Mouse (Mus musculus): ENCODE results near the gene Gm49383. TPM values are rescaled to one million over a fixed set of nuclear protein-coding genes. Genes with fewer than 3 reads are reported as not detected.

Gene Gm49383
- polyA plus RNA-seq, 1 experiment from 2014 or later = 10.2 TPM

DNA sequence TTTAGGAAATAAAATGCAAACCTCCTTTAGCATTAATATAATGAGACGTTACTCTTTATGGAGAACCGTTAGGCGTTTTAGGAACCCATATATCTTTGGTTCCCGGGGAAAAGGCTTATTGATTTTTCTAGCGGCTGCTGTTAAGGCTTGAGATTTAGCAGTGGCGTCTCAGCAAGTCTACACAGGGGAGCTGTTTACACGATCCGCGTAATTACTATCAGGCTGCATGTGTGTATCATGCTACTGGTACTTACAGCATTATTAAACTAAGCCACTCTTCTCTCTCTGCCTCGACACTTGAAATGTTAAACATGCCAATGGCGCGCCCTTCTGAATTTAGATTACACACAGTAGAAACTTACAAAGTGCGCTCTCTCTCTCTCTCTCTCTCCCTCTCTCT lies 46.9 kb downstream of the Gm49383 start:
- H3K9ac ChIP-seq (replicated peaks) = no peak overlapping the region
- DNase-seq (no peak), ATAC-seq (no peak)
- TF ChIP-seq EP300 (IDR thresholded peaks at IDR 0.05; ENCODE audit: low read depth) (no peak), CTCF (IDR thresholded peaks at IDR 0.05; ENCODE audit: low read depth) (no peak)
- H3K27me3 ChIP-seq (ENCODE audit: insufficient read depth, low read length) = no peaks in the 10 kb centered on the region
- H3K4me3 ChIP-seq (ENCODE audit: low read depth, low read length) = no peak overlapping the region
- no peaks in the 10 kb centered on the region for H3K36me3 ChIP-seq (replicated peaks; ENCODE audit: insufficient read depth, low read length)
- H3K4me1 ChIP-seq (ENCODE audit: insufficient read depth) = no peaks in the 10 kb centered on the region
- no peaks in the 10 kb centered on the region for H3K9me3 ChIP-seq (ENCODE audit: low read length)
- no peak overlapping the region for H3K27ac ChIP-seq (ENCODE audit: low read depth)
- H3K4me2 ChIP-seq (ENCODE audit: low read depth, low read length) = peak overlapping the region; percentile 49
- 70% methylated on average over 13 of the region's 13 CpGs for WGBS (ENCODE audit: insufficient replicate concordance)

DNA sequence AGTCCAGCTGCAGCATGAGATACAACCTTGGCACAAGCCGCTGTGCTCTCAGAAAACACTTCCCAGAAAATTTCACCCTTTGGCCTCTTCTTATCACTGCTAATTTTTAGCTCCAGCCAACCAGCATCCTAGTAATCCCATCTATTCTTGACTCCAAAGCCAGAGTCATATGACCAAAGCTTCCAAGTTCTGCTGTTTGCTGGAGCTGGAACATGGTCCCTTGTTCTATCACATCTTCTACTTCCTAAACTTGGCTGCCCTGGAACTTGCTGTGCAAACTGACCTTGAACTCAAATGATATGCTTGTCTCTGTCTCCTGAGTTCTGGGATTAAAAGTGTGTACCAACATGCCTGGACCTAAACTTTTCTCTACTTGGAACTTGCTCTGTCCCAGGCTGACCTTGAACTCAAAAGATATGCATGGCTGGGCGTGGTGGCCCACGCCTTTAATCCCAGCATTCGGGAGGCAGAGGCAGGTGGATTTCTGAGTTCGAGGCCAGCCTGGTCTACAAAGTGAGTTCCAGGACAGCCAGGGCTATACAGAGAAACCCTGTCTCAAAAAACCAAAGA lies 49.7 kb downstream of the Gm49383 start:
- Histone ChIP-seq H3K9me3 (ENCODE audit: low read length) (no peaks in the 10 kb centered on the region), H3K4me2 (ENCODE audit: low read depth, low read length) (no peak overlapping the region), H3K9ac (replicated peaks) (no peak overlapping the region), H3K36me3 (replicated peaks; ENCODE audit: insufficient read depth, low read length) (no peaks in the 10 kb centered on the region), H3K4me3 (ENCODE audit: low read depth, low read length) (no peak overlapping the region), H3K27ac (ENCODE audit: low read depth) (no peak overlapping the region), H3K27me3 (ENCODE audit: insufficient read depth, low read length) (no peaks in the 10 kb centered on the region), H3K4me1 (ENCODE audit: insufficient read depth) (no peaks in the 10 kb centered on the region)
- WGBS (ENCODE audit: insufficient replicate concordance) = 75% methylated on average over 5 of the region's 5 CpGs
- no peak for ATAC-seq
- no peak for TF ChIP-seq CTCF (IDR thresholded peaks at IDR 0.05; ENCODE audit: low read depth)
- no peak for TF ChIP-seq EP300 (IDR thresholded peaks at IDR 0.05; ENCODE audit: low read depth)
- no peak for DNase-seq

DNA sequence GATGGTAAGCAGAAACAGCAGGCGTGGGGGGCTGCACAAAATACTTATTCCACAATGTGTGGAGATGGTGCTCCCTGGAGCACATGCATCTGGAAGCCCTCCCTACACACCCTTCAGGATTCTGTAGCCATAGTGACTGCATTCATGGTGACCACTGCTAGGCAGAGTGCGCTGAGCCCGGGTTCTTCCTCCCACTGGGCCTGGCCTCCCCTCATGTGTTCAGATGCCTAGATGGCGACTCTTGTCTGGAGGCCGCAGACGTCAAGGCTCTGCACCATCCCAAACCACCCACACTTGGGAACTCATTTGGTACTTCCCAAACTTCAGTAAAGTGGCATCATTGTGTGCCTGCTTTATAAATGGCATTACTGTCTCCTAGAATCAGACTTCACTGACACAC lies 53.4 kb downstream of the Gm49383 start:
- no peaks in the 10 kb centered on the region for H3K27me3 ChIP-seq (ENCODE audit: insufficient read depth, low read length)
- TF ChIP-seq EP300 (IDR thresholded peaks at IDR 0.05; ENCODE audit: low read depth) (no peak), CTCF (IDR thresholded peaks at IDR 0.05; ENCODE audit: low read depth) (no peak)
- ATAC-seq (no peak), DNase-seq (no peak)
- no peaks in the 10 kb centered on the region for H3K36me3 ChIP-seq (replicated peaks; ENCODE audit: insufficient read depth, low read length)
- H3K4me2 ChIP-seq (ENCODE audit: low read depth, low read length) = no peak overlapping the region
- H3K4me1 ChIP-seq (ENCODE audit: insufficient read depth) = no peaks in the 10 kb centered on the region
- no peak overlapping the region for H3K27ac ChIP-seq (ENCODE audit: low read depth)
- no peaks in the 10 kb centered on the region for H3K9me3 ChIP-seq (ENCODE audit: low read length)
- H3K4me3 ChIP-seq (ENCODE audit: low read depth, low read length) = no peak overlapping the region
- H3K9ac ChIP-seq (replicated peaks) = no peak overlapping the region
- 75% methylated on average over 6 of the region's 6 CpGs for WGBS (ENCODE audit: insufficient replicate concordance)

DNA sequence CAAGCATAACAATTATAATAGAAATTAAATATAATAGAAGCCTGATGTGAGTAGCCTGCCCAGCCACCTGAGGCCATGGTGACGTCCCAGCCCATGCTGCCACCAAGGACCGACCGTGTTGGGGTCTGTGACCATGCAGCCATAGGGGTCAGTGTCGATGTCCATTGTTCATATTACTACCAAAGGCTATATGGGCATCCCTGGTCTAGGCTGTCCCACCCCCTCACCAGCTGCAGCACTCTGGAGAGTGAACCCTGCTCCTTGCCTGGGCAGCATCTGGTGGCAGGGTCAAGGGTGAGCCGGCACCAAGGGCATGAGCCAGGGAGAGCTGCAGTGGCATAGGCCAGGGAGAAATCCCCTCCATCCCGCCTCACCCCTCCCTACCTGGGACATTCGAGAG lies 57.1 kb downstream of the Gm49383 start:
- H3K9ac ChIP-seq (replicated peaks) = no peak overlapping the region
- no peaks in the 10 kb centered on the region for H3K4me1 ChIP-seq (ENCODE audit: insufficient read depth)
- no peaks in the 10 kb centered on the region for H3K36me3 ChIP-seq (replicated peaks; ENCODE audit: insufficient read depth, low read length)
- H3K27me3 ChIP-seq (ENCODE audit: insufficient read depth, low read length) = no peaks in the 10 kb centered on the region
- TF ChIP-seq CTCF (IDR thresholded peaks at IDR 0.05; ENCODE audit: low read depth) (no peak), EP300 (IDR thresholded peaks at IDR 0.05; ENCODE audit: low read depth) (no peak)
- no peak overlapping the region for H3K27ac ChIP-seq (ENCODE audit: low read depth)
- H3K9me3 ChIP-seq (ENCODE audit: low read length) = no peaks in the 10 kb centered on the region
- ATAC-seq (no peak), DNase-seq (no peak)
- H3K4me2 ChIP-seq (ENCODE audit: low read depth, low read length) = no peak overlapping the region
- no peak overlapping the region for H3K4me3 ChIP-seq (ENCODE audit: low read depth, low read length)
- 81% methylated on average over 7 of the region's 7 CpGs for WGBS (ENCODE audit: insufficient replicate concordance)

DNA sequence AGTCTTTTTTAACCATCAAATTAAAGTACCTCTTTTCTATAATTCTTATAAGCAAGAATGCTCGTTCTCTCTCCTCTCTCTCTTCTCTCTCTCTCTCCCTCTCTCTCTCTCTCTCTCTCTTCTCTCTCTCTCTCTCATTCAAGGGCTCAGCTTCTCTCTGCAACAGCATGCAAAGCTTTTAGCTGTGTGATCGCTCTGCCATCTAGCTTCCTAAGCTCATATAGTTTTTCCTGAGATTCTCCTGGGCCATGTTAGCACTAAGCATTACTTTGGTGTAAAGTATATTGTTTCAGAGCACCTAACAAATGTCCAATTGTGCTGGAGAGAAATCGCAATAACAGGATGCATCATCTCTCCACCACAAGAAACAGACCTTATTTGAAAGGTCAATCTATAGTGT lies 57.7 kb downstream of the Gm49383 start:
- WGBS (ENCODE audit: insufficient replicate concordance) = 76% methylated on average over 3 of the region's 3 CpGs

More for the DNA sequence above, 57.7 kb downstream of the Gm49383 start:
- ATAC-seq = no peak
- no peaks in the 10 kb centered on the region for H3K27me3 ChIP-seq (ENCODE audit: insufficient read depth, low read length)
- no peak for DNase-seq
- no peak overlapping the region for H3K4me2 ChIP-seq (ENCODE audit: low read depth, low read length)
- no peaks in the 10 kb centered on the region for H3K36me3 ChIP-seq (replicated peaks; ENCODE audit: insufficient read depth, low read length)
- H3K9me3 ChIP-seq (ENCODE audit: low read length) = no peaks in the 10 kb centered on the region
- H3K27ac ChIP-seq (ENCODE audit: low read depth) = no peak overlapping the region
- H3K9ac ChIP-seq (replicated peaks) = no peak overlapping the region
- H3K4me3 ChIP-seq (ENCODE audit: low read depth, low read length) = no peak overlapping the region
- no peak for TF ChIP-seq EP300 (IDR thresholded peaks at IDR 0.05; ENCODE audit: low read depth)
- TF ChIP-seq CTCF (IDR thresholded peaks at IDR 0.05; ENCODE audit: low read depth) = no peak
- H3K4me1 ChIP-seq (ENCODE audit: insufficient read depth) = no peaks in the 10 kb centered on the region

Small RNA genes lying within 50 kb of the gene (microRNA-seq; reads per million reads assigned to microRNA genes)
- not detected for gene Gm47287
- 2.0 reads per million for gene Gm47295

Other genes starting within 250 kb of the Gm49383 start
- gene Rps29, start 37.9 kb downstream of the Gm49383 start, polyA plus RNA-seq (2015; fragmentation: Nextera tagmentation; extraction: Ambion mirVana) = 1,274 and 1,279 TPM in 2 replicates
- gene Lrr1, start 28.3 kb downstream of the Gm49383 start, polyA plus RNA-seq (2015; fragmentation: Nextera tagmentation; extraction: Ambion mirVana) = 8.8 and 9.6 TPM in 2 replicates
- gene Rpl36al, start 13.0 kb downstream of the Gm49383 start, polyA plus RNA-seq (2015; fragmentation: Nextera tagmentation; extraction: Ambion mirVana) = 543 and 555 TPM in 2 replicates
- 23.1 and 25.0 TPM in 2 replicates for gene Mgat2, start 12.9 kb downstream of the Gm49383 start, polyA plus RNA-seq (2015; fragmentation: Nextera tagmentation; extraction: Ambion mirVana)
- 2.9 and 3.0 TPM in 2 replicates for gene Dnaaf2, start 1.3 kb upstream of the Gm49383 start, polyA plus RNA-seq (2015; fragmentation: Nextera tagmentation; extraction: Ambion mirVana)
- gene Gm49384, start 7.2 kb upstream of the Gm49383 start, polyA plus RNA-seq (2015; fragmentation: Nextera tagmentation; extraction: Ambion mirVana) = 8.3 and 9.5 TPM in 2 replicates
- 8.0 and 9.3 TPM in 2 replicates for gene Pole2, start 31.1 kb upstream of the Gm49383 start, polyA plus RNA-seq (2015; fragmentation: Nextera tagmentation; extraction: Ambion mirVana)
- 5.9 and 6.1 TPM in 2 replicates for gene Klhdc1, start 44.1 kb upstream of the Gm49383 start, polyA plus RNA-seq (2015; fragmentation: Nextera tagmentation; extraction: Ambion mirVana)
- 54.2 and 59.3 TPM in 2 replicates for gene Klhdc2, start 99.6 kb upstream of the Gm49383 start, polyA plus RNA-seq (2015; fragmentation: Nextera tagmentation; extraction: Ambion mirVana)
- gene Nemf, start 160.1 kb upstream of the Gm49383 start, polyA plus RNA-seq (2015; fragmentation: Nextera tagmentation; extraction: Ambion mirVana) = 28.3 and 29.7 TPM in 2 replicates
- 33.8 and 44.6 TPM in 2 replicates for gene Arf6, start 175.0 kb upstream of the Gm49383 start, polyA plus RNA-seq (2015; fragmentation: Nextera tagmentation; extraction: Ambion mirVana)
- gene Gm9887, start 175.4 kb upstream of the Gm49383 start, polyA plus RNA-seq (2015; fragmentation: Nextera tagmentation; extraction: Ambion mirVana) = 1.00 and 1.3 TPM in 2 replicates

All from liver, postnatal 0 days (tissue).